Mouse (Mus musculus): ENCODE measurements around the gene Tmem163. TPM values are rescaled to one million over a fixed set of nuclear protein-coding genes. Genes with fewer than 3 reads are reported as not detected.

Gene Tmem163
- polyA plus RNA-seq, 1 experiment from 2014 or later, result 23.2 TPM

DNA sequence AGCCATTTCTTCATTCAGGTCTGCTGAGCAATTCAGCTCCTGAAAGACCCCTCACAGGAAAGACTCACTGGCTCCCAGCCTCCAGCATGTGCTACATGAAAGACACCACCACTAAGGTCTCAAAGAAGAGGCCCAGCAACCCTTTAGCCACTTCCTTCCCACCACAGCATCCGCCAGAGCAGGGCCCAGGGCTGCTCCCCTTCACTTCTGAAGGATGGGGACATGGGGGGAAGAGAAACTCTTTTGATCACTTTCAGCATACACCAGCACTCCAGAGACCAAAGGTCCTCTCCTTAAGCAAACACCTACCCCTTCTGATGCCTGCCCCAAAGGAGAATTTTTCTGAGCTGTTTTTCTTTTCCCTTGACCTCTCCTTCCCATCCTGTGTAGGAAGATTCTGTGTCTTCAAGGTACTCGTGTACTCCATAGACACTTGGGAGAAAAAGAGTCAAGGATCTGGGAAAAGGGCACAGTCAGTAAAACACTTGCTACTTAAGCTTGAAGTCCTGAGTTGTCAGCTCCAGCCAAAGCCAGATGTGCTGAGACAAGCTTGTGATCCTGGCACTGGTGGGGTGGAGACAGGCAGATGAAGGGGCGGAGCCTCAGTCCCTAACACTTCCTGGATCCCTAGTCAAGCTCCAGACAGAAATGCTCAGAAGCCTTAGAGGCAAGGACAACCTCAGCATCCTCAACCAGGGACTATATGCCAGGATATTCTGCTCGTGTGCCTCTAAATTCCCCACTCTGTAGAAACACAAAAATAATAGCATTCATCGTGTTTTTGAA lies 53.6 kb downstream of the Tmem163 start:
- Histone ChIP-seq H3K9me3 (replicated peaks; ENCODE audit: control insufficient read depth, low read length) (no peaks in the 10 kb centered on the region), H3K9ac (ENCODE audit: low read length) (no peak overlapping the region), H3K4me1 (ENCODE audit: control insufficient read depth, insufficient read depth, low read length) (no peaks in the 10 kb centered on the region), H3K27me3 (replicated peaks; ENCODE audit: control insufficient read depth, insufficient read depth, low read length) (no peaks in the 10 kb centered on the region), H3K27ac (ENCODE audit: low read depth, low read length) (no peak overlapping the region), H3K4me3 (ENCODE audit: low read depth, low read length) (no peak overlapping the region), H3K4me2 (ENCODE audit: low read length) (no peak overlapping the region), H3K36me3 (ENCODE audit: control insufficient read depth, insufficient read depth, low read length) (no peaks in the 10 kb centered on the region)
- no peak for ATAC-seq
- WGBS, result 63% methylated on average over 5 of the region's 5 CpGs
- DNase-seq (ENCODE audit: low spot score), result peak; percentile 23

GRCm38 (mm10) chr1:127622349-127622748 lies 57.0 kb downstream of the Tmem163 start:
- no peak overlapping the region for H3K27ac ChIP-seq (ENCODE audit: low read depth, low read length)
- H3K9me3 ChIP-seq (replicated peaks; ENCODE audit: control insufficient read depth, low read length), result no peaks in the 10 kb centered on the region
- no peak overlapping the region for H3K4me3 ChIP-seq (ENCODE audit: low read depth, low read length)
- H3K27me3 ChIP-seq (replicated peaks; ENCODE audit: control insufficient read depth, insufficient read depth, low read length), result no peaks in the 10 kb centered on the region
- H3K36me3 ChIP-seq (ENCODE audit: control insufficient read depth, insufficient read depth, low read length), result no peaks in the 10 kb centered on the region
- WGBS, result 82% methylated on average over 5 of the region's 5 CpGs
- H3K4me2 ChIP-seq (ENCODE audit: low read length), result no peak overlapping the region
- DNase-seq (ENCODE audit: low spot score) (no peak), ATAC-seq (no peak)
- no peaks in the 10 kb centered on the region for H3K4me1 ChIP-seq (ENCODE audit: control insufficient read depth, insufficient read depth, low read length)
- H3K9ac ChIP-seq (ENCODE audit: low read length), result no peak overlapping the region

GRCm38 (mm10) chr1:127619036-127619435 lies 60.3 kb downstream of the Tmem163 start:
- 72% methylated on average over 6 of the region's 6 CpGs for WGBS
- H3K9me3 ChIP-seq (replicated peaks; ENCODE audit: control insufficient read depth, low read length), result no peaks in the 10 kb centered on the region
- ATAC-seq (no peak), DNase-seq (ENCODE audit: low spot score) (peak; percentile 9)
- H3K4me3 ChIP-seq (ENCODE audit: low read depth, low read length), result no peak overlapping the region
- H3K4me1 ChIP-seq (ENCODE audit: control insufficient read depth, insufficient read depth, low read length), result no peaks in the 10 kb centered on the region
- no peaks in the 10 kb centered on the region for H3K27me3 ChIP-seq (replicated peaks; ENCODE audit: control insufficient read depth, insufficient read depth, low read length)
- H3K9ac ChIP-seq (ENCODE audit: low read length), result no peak overlapping the region
- H3K27ac ChIP-seq (ENCODE audit: low read depth, low read length), result no peak overlapping the region
- H3K4me2 ChIP-seq (ENCODE audit: low read length), result no peak overlapping the region
- no peaks in the 10 kb centered on the region for H3K36me3 ChIP-seq (ENCODE audit: control insufficient read depth, insufficient read depth, low read length)

- no peak overlapping the region for H3K27ac ChIP-seq (ENCODE audit: low read depth, low read length)
- no peak for ATAC-seq
- H3K4me1 ChIP-seq (ENCODE audit: control insufficient read depth, insufficient read depth, low read length), result no peaks in the 10 kb centered on the region
- H3K9me3 ChIP-seq (replicated peaks; ENCODE audit: control insufficient read depth, low read length), result no peaks in the 10 kb centered on the region
- no peak overlapping the region for H3K4me3 ChIP-seq (ENCODE audit: low read depth, low read length)
- no peak for DNase-seq (ENCODE audit: low spot score)
- WGBS, result 95% methylated on average over 3 of the region's 3 CpGs
- H3K4me2 ChIP-seq (ENCODE audit: low read length), result no peak overlapping the region
- H3K9ac ChIP-seq (ENCODE audit: low read length), result no peak overlapping the region
- H3K36me3 ChIP-seq (ENCODE audit: control insufficient read depth, insufficient read depth, low read length), result no peaks in the 10 kb centered on the region
- H3K27me3 ChIP-seq (replicated peaks; ENCODE audit: control insufficient read depth, insufficient read depth, low read length), result no peaks in the 10 kb centered on the region
These were observed 69.0 kb downstream of the Tmem163 start for GRCm38 (mm10) chr1:127610378-127610777.

DNA sequence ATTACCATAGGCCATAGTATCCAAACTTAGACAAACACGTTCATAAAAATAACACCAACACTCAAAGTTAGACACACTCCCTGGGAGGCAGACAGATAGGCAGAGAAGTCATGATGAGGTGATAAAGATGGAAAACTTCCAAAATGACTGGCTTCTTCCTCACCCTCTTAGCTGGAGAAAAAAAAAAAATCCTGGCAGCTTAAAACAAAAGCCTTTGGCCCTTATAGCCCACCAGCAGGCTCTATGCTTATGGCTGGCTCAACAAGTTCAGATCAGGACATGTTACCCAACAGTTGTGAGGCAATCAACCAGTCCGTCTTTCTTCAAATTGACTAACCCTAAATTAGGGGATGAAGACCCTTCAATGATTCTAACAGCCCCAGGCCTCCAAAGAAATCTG lies 69.5 kb downstream of the Tmem163 start:
- Histone ChIP-seq H3K9me3 (replicated peaks; ENCODE audit: control insufficient read depth, low read length) (no peaks in the 10 kb centered on the region), H3K4me2 (ENCODE audit: low read length) (no peak overlapping the region), H3K4me3 (ENCODE audit: low read depth, low read length) (no peak overlapping the region), H3K36me3 (ENCODE audit: control insufficient read depth, insufficient read depth, low read length) (no peaks in the 10 kb centered on the region), H3K4me1 (ENCODE audit: control insufficient read depth, insufficient read depth, low read length) (no peaks in the 10 kb centered on the region), H3K9ac (ENCODE audit: low read length) (no peak overlapping the region), H3K27ac (ENCODE audit: low read depth, low read length) (no peak overlapping the region), H3K27me3 (replicated peaks; ENCODE audit: control insufficient read depth, insufficient read depth, low read length) (no peaks in the 10 kb centered on the region)
- DNase-seq (ENCODE audit: low spot score), result no peak
- 95% methylated on average over 2 of the region's 2 CpGs for WGBS
- no peak for ATAC-seq

DNA sequence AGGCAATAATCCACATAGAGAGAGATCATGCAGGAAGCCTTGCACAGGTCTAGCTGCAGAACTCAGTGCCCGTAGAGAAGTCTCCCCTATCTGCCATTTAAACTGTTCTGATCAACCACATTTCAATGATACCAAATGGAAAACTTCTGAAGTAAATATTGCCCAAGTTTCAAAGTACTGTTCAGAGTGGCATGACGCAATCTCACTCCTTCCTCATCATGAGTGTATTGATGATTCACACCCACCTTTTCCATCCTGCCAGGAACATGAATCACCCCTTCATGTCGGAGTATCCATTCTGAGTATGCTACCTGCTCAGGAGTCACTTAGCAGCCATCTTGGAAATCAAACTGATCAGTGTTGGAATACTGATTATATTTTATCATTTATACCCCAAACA lies 71.0 kb downstream of the Tmem163 start:
- Histone ChIP-seq H3K36me3 (ENCODE audit: control insufficient read depth, insufficient read depth, low read length) (no peaks in the 10 kb centered on the region), H3K27me3 (replicated peaks; ENCODE audit: control insufficient read depth, insufficient read depth, low read length) (no peaks in the 10 kb centered on the region), H3K4me3 (ENCODE audit: low read depth, low read length) (no peak overlapping the region), H3K9ac (ENCODE audit: low read length) (no peak overlapping the region), H3K4me2 (ENCODE audit: low read length) (no peak overlapping the region), H3K27ac (ENCODE audit: low read depth, low read length) (no peak overlapping the region), H3K9me3 (replicated peaks; ENCODE audit: control insufficient read depth, low read length) (no peaks in the 10 kb centered on the region), H3K4me1 (ENCODE audit: control insufficient read depth, insufficient read depth, low read length) (peaks cover 6% of the 10 kb centered on the region)
- ATAC-seq (no peak), DNase-seq (ENCODE audit: low spot score) (no peak)
- WGBS, result 97% methylated on average over 3 of the region's 3 CpGs

DNA sequence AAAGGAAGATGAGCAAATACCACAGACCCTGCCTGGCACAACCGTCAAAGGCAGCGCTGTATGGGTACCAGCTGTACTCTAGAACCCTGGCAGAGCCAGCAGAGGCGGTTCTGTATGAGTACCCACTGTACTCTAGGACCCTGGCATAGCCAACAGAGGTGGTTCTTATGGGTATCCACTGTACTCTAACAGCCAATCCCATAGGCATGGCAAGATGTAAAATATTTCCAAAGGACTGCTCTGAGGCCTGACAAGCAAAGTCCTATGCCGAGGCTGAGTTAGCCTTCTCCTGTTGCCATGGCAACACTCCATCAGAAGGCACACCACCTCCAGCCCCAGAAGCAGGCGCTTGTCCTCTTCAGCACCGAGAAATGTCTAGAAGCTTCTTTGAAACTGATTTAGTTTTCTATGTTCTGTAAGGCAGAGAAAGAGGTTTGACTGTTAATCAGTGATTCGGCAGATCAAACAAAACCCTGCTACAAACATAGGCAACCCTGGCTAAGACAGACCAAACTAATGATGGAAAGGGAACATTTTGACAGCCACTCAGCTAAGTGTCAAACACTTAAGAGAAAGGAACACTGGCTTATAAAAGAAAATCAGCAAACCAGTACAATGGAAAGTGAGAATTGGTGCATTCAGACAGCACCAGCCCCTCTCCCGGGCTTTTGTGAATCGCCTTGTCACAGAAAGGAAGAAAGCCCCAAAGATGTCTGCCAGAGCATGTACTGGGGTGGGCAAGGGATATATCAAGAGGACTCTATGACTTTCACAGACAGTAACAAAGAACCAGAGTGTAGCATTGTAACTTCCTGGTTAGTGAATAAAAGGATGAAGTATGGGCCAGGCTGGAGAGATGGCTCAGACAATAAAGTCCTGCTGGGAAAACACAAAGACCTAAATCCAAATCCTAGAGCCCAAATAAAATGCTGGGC lies 75.4 kb downstream of the Tmem163 start:
- Histone ChIP-seq H3K9ac (ENCODE audit: low read length) (no peak overlapping the region), H3K27me3 (replicated peaks; ENCODE audit: control insufficient read depth, insufficient read depth, low read length) (no peaks in the 10 kb centered on the region), H3K4me3 (ENCODE audit: low read depth, low read length) (no peak overlapping the region), H3K4me1 (ENCODE audit: control insufficient read depth, insufficient read depth, low read length) (peaks cover 6% of the 10 kb centered on the region), H3K9me3 (replicated peaks; ENCODE audit: control insufficient read depth, low read length) (no peaks in the 10 kb centered on the region), H3K27ac (ENCODE audit: low read depth, low read length) (peak overlapping the region; percentile 10; the same call in 1 of the 2 replicates), H3K4me2 (ENCODE audit: low read length) (no peak overlapping the region), H3K36me3 (ENCODE audit: control insufficient read depth, insufficient read depth, low read length) (no peaks in the 10 kb centered on the region)
- ATAC-seq (peak; percentile 74), DNase-seq (ENCODE audit: low spot score) (peak; percentile 77)
- WGBS, result 41% methylated on average over 9 of the region's 9 CpGs

DNA sequence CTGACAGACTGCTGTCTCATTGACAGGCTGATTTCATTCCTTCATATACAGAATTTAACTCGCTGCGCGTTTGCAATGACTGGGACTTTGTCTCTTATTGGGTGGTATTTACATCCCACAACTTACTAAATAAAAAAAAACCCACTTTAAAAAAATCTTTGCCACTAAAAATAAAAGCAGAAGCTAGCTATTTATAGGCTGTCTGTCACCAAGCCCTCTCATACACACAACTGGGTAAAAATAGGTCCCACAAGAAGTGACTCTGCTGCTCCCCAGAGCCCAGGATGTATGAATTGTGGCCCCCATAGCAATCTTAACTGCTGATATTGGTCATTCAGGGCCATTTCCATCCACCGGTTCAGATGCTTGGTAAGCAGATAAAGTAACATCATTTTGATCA lies 83.2 kb downstream of the Tmem163 start:
- Histone ChIP-seq H3K9me3 (replicated peaks; ENCODE audit: control insufficient read depth, low read length) (no peaks in the 10 kb centered on the region), H3K27me3 (replicated peaks; ENCODE audit: control insufficient read depth, insufficient read depth, low read length) (no peaks in the 10 kb centered on the region), H3K4me2 (ENCODE audit: low read length) (no peak overlapping the region), H3K4me1 (ENCODE audit: control insufficient read depth, insufficient read depth, low read length) (no peaks in the 10 kb centered on the region), H3K27ac (ENCODE audit: low read depth, low read length) (no peak overlapping the region), H3K36me3 (ENCODE audit: control insufficient read depth, insufficient read depth, low read length) (no peaks in the 10 kb centered on the region), H3K4me3 (ENCODE audit: low read depth, low read length) (no peak overlapping the region), H3K9ac (ENCODE audit: low read length) (no peak overlapping the region)
- WGBS, result 88% methylated on average over 4 of the region's 4 CpGs
- ATAC-seq, result no peak
- DNase-seq (ENCODE audit: low spot score), result no peak

GRCm38 (mm10) chr1:127595735-127596134 lies 83.6 kb downstream of the Tmem163 start:
- Histone ChIP-seq H3K27ac (ENCODE audit: low read depth, low read length) (no peak overlapping the region), H3K4me1 (ENCODE audit: control insufficient read depth, insufficient read depth, low read length) (no peaks in the 10 kb centered on the region), H3K4me2 (ENCODE audit: low read length) (no peak overlapping the region), H3K9me3 (replicated peaks; ENCODE audit: control insufficient read depth, low read length) (no peaks in the 10 kb centered on the region), H3K27me3 (replicated peaks; ENCODE audit: control insufficient read depth, insufficient read depth, low read length) (no peaks in the 10 kb centered on the region), H3K9ac (ENCODE audit: low read length) (no peak overlapping the region), H3K36me3 (ENCODE audit: control insufficient read depth, insufficient read depth, low read length) (no peaks in the 10 kb centered on the region), H3K4me3 (ENCODE audit: low read depth, low read length) (no peak overlapping the region)
- no peak for DNase-seq (ENCODE audit: low spot score)
- WGBS, result 77% methylated on average over 1 of the region's 1 CpGs
- ATAC-seq, result no peak

Measured in forebrain, embryonic 14.5 days (tissue).